Comparison of ENCODE assay signal across 9 mouse cellular contexts in the genomic region with DNA sequence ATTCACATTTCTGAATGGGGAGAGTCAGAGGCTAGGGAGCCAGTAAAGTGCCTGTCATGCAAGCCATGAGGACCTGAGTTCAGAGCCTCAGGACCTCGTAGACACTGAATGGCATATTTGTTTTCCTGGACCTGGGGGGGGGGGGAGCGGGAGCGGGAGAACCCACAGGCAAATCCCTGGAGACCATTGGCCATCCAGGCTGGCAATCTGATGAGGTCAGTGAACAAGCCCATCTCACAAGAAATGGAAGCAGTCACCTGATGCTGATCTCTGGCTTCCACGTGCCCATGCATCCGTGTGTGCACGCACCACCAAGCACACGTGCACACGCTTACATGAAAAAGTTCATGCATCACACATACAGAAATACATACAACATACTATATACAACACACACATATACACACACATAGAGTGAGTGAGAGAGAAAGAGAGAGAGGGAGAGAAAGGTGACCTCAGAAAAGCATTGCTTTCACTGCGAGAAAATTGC.
DNase-seq lines count a peak whose midpoint lies in the region; ATAC-seq and TF ChIP-seq lines count a peak whose summit lies in the region.
"Had no signal": no experiment of that assay in that cellular context is flagged by ENCODE, and none has a peak within 500 bp of the region (broad histone marks: within the 10 kb centered on the region; RNA-seq: fewer than 3 reads in every experiment).

No protein-coding gene starts in this region.

- H3K27me3 ChIP-seq in kidney, embryonic 15.5 days = no peaks in the 10 kb centered on the region
- no peaks in the 10 kb centered on the region; the same call in 1 of the 2 replicates for H3K27me3 ChIP-seq in thymus, adult 2 months (ENCODE audit: control insufficient read depth, insufficient read depth, low read length)
- H3K27me3 ChIP-seq: embryonic facial prominence, embryonic 15.5 days had no signal

- 69% methylated on average over 9 of the region's 9 CpGs for WGBS in kidney, embryonic 15.5 days
- 54% methylated on average over 9 of the region's 9 CpGs for WGBS in thymus, adult 2 months

- TF ChIP-seq POLR2A in thymus, adult 2 months (IDR thresholded peaks at IDR 0.05; ENCODE audit: control insufficient read depth, extremely low read depth, insufficient read depth, low read length, poor library complexity) = no peak

- H3K27ac ChIP-seq in kidney, embryonic 15.5 days = peak overlapping the region; percentile 41
- no peak overlapping the region; the same call in 1 of the 2 replicates for H3K27ac ChIP-seq in thymus, adult 2 months (ENCODE audit: control insufficient read depth, insufficient read depth, low read length)

- no peaks in the 10 kb centered on the region for H3K36me3 ChIP-seq in kidney, embryonic 15.5 days
- H3K36me3 ChIP-seq in thymus, adult 2 months (ENCODE audit: control insufficient read depth, insufficient read depth, low read length) = no peaks in the 10 kb centered on the region
- H3K36me3 ChIP-seq: embryonic facial prominence, embryonic 15.5 days had no signal

- peak overlapping the region; percentile 41 for H3K4me2 ChIP-seq in kidney, embryonic 15.5 days
- H3K4me2 ChIP-seq: embryonic facial prominence, embryonic 15.5 days had no signal

- peak; percentile 27 for DNase-seq in adrenal gland, postnatal 14 days
- DNase-seq in adrenal gland, postnatal 10 days = no peak
- no peak for DNase-seq in kidney, adult 18-20 months
- no peak for DNase-seq in thymus, adult 2 months
- no peak for DNase-seq in thymus, postnatal 10 days (ENCODE audit: low spot score in 2 of 2)
- DNase-seq in yolk sac, embryonic 10.5 days (ENCODE audit: low spot score) = no peak
- DNase-seq in cerebellum, adult 9-10 months = no peak

- TF ChIP-seq CTCF in thymus, adult 2 months (IDR thresholded peaks at IDR 0.05; ENCODE audit: borderline replicate concordance, control insufficient read depth, extremely low read depth, insufficient read depth, low read length, poor library complexity) = no peak

- H3K9me3 ChIP-seq in kidney, embryonic 15.5 days (replicated peaks) = no peaks in the 10 kb centered on the region
- H3K9me3 ChIP-seq: embryonic facial prominence, embryonic 15.5 days had no signal

- H3K9ac ChIP-seq in kidney, embryonic 15.5 days = no peak overlapping the region
- H3K9ac ChIP-seq: embryonic facial prominence, embryonic 15.5 days had no signal

- ATAC-seq in kidney, embryonic 15.5 days (replicated peaks; ENCODE audit: low FRiP score) = no peak

- H3K4me1 ChIP-seq in kidney, embryonic 15.5 days = peaks cover 33% of the 10 kb centered on the region
- peaks cover 26% of the 10 kb centered on the region for H3K4me1 ChIP-seq in thymus, adult 2 months (replicated peaks; ENCODE audit: control insufficient read depth, insufficient read depth, low read length)

- no peak overlapping the region for H3K4me3 ChIP-seq in kidney, embryonic 15.5 days (replicated peaks)
- H3K4me3 ChIP-seq in thymus, adult 2 months (ENCODE audit: control insufficient read depth, insufficient read depth, low read length) = peak overlapping the region; percentile 4; the same call in 1 of the 2 replicates
- H3K4me3 ChIP-seq: embryonic facial prominence, embryonic 15.5 days had no signal
